Mouse (Mus musculus): ENCODE data around the gene Zfp319. TPM values are rescaled to one million over a fixed set of nuclear protein-coding genes. Genes with fewer than 3 reads are reported as not detected.

Zfp319 gene
- polyA plus RNA-seq (2015; fragmentation: Nextera tagmentation; extraction: Ambion mirVana) = 3.4 and 3.5 TPM in 2 replicates

DNA sequence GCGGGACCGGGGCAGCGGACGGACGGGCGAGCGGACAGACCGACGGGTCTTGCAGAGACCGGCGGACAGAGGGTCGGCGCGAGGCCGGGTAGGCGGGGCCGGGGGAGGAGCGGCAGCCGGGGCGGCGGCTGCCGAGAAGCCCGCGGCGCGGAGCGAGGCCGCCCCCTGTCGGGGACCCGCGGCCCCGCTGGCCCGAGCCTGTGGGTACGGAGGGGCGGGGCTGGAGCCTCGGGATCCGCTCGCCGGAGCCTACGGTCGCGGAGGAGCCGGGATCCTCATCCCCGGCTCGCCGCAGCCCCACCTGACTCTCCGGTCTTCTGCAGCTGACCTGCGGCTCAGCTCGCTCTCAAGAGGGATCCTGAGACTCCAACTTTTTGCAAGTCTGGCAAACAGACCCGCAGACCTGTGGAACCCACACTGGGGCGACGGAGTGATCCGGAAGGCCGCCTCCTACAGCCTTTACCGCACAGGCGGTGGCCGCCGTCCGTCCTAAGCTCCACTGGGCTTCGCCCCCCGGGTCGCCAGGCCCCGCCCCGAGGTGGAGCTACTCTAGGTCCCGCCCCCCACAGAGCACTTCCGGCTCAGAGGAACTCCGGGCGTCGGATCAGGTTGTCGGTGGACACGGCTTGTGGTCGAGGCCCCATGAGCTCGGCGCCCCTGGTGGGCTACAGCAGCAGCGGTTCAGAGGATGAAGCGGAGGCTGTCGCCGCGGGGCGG, at the start of gene Zfp319, which contains the start of gene Usb1:
Gene Zfp319, minus strand, starts transcription at position 231 of the 717 bp plus-strand sequence.
Gene Usb1, plus strand, starts transcription at position 565 of the 717 bp plus-strand sequence.

DNA sequence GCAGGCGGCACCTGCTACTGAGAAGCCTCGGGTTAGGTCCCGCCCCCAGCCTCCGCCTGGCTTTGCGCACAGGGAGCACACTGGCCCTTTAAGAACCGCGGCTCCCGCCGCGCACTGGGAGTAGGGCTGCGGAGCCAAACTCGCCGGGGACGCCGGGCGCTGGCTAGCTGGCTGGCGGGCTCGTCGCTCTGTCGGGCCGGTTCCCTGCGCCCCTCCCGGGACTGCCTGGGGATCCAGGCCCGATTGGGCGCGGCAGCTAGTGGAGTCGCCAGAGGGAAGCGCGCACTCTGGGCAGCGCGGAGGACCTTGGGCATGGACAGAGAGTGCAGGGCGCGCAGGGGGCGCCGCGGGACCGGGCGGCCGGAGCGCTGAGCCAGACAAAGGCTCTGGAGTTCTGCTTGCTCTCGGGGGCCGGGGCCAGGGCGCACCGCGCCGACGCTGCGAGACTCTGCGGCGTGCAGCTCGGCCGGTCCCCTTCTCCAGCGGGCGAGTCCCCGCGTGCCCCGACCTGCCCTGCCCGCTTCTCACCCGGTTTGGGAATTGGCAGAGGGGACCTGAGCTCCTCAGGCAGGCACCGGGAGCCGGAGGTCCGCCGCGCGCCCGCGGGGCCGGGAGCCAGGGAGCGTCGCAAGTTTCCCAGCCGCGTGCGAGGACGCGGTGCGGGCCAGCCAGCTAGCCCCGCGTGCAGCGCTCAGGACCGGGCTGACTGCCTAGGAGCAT, 20.6 kb upstream of the Zfp319 start, which contains the start of gene Mmp15:
Gene Mmp15, plus strand, starts transcription at position 118 of the 720 bp plus-strand sequence.

DNA sequence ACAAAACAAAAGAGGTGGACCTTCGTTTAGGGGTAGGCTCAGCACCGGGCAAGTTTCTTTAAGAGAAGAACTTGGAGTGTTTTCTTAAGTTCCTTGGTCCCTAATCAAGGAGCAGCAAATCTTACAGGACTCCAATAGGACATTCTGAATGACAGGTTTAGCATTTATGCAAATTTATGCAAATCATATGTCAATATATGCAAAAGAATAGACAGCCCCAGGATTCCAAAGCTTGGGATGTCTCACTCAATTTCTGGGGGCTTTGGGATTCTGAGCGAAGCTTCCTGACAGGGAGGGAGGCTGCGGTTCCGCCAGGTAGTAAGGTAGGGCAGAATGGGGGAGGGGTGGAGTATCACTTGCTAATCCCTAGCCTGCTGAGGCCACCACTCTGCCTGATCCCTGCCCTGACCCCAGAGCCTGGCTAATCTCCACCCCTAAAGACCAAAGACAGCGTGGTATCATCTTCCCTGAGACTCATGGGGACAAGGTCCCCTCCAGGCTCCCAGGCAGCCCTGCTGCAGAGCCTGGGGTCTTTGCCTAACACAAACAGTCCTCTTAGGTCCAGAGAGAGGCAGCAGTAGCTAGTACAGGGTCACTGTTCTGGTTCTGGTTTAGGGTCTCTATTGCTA, 21.3 kb downstream of the Zfp319 start, which contains the start of gene Tepp:
Gene Tepp, plus strand, starts transcription at position 225 of the 629 bp plus-strand sequence.

DNA sequence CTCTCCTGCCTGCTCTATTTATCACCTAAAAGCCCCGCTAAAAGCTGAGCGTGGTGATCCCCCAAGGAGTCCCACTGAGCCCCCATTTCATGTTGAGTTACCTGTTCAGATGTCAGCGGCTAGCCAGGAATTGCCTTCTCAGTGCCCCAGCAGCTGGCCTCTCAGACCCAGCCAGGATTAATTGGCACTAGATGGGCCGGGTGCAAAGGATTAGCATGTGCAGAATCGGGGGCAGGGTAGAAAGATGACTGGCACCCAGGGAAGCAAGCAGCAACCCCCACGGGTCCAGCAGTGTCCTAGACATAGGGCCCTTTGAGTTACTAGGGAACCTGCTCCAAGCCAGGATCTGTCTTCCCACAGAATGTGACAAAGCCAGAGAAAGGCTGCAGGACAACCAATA, 25.3 kb downstream of the Zfp319 start, which contains the start of gene Cngb1:
Gene Cngb1, minus strand, starts transcription at position 155 of the 400 bp plus-strand sequence.

Other genes starting within 250 kb of the Zfp319 start
- gene Kifc3, start 129.1 kb downstream of the Zfp319 start, polyA plus RNA-seq (2015; fragmentation: Nextera tagmentation; extraction: Ambion mirVana) = 17.6 and 18.0 TPM in 2 replicates
- 1.7 and 1.8 TPM in 2 replicates for gene Cngb1, start 25.4 kb downstream of the Zfp319 start, polyA plus RNA-seq (2015; fragmentation: Nextera tagmentation; extraction: Ambion mirVana)
- not detected in 2 replicates for gene Tepp, start 21.4 kb downstream of the Zfp319 start, polyA plus RNA-seq (2015; fragmentation: Nextera tagmentation; extraction: Ambion mirVana)
- 17.8 and 20.9 TPM in 2 replicates for gene Usb1, start 334 bp upstream of the Zfp319 start, polyA plus RNA-seq (2015; fragmentation: Nextera tagmentation; extraction: Ambion mirVana)
- 11.2 and 11.5 TPM in 2 replicates for gene Mmp15, start 20.3 kb upstream of the Zfp319 start, polyA plus RNA-seq (2015; fragmentation: Nextera tagmentation; extraction: Ambion mirVana)
- gene Cfap20, start 102.9 kb upstream of the Zfp319 start, polyA plus RNA-seq (2015; fragmentation: Nextera tagmentation; extraction: Ambion mirVana) = 54.0 and 62.0 TPM in 2 replicates
- 5.3 and 6.2 TPM in 2 replicates for gene Csnk2a2, start 158.1 kb upstream of the Zfp319 start, polyA plus RNA-seq (2015; fragmentation: Nextera tagmentation; extraction: Ambion mirVana)
- gene Ccdc113, start 202.1 kb upstream of the Zfp319 start, polyA plus RNA-seq (2015; fragmentation: Nextera tagmentation; extraction: Ambion mirVana) = 0.67 and 1.0 TPM in 2 replicates
- not detected in 2 replicates for gene Prss54, start 244.4 kb upstream of the Zfp319 start, polyA plus RNA-seq (2015; fragmentation: Nextera tagmentation; extraction: Ambion mirVana)